Mouse (Mus musculus) heart, embryonic 11.5 days (tissue): Measurements from ENCODE around the gene Mblac2. TPM values are rescaled to one million over a fixed set of nuclear protein-coding genes. Genes with fewer than 3 reads are reported as not detected.
A peak's percentile ranks its signal among the peaks of the same experiment; 100 is the strongest.

Source experiments
- ATAC-seq: fragments of 200-750 bp; cut with Nextera tagmentation; replicated peaks from 2 replicates; pipeline ENCODE4 v1.8.0; 2017; ENCODE audit warnings: moderate library complexity; ENCODE audit not compliant: insufficient number of reproducible peaks, low FRiP score, low TSS enrichment
- H3K27ac ChIP-seq: fragments of 300-500 bp; sonication (generic); 2 replicates; pipeline ENCODE4 v1.5.1; 2014; ENCODE audit warnings: mild to moderate bottlenecking, low read depth, low read length
- H3K27me3 ChIP-seq: fragments of 300-500 bp; sonication (generic); 2 replicates; pipeline ENCODE4 v1.6.1; 2014; ENCODE audit warnings: mild to moderate bottlenecking, low read length, mixed read lengths; ENCODE audit not compliant: control insufficient read depth, insufficient read depth
- H3K36me3 ChIP-seq: fragments of 300-500 bp; sonication (generic); 2 replicates; pipeline ENCODE4 v1.6.1; 2014; ENCODE audit warnings: mild to moderate bottlenecking, low read length, moderate library complexity, mixed read lengths; ENCODE audit not compliant: control insufficient read depth, insufficient read depth
- H3K4me1 ChIP-seq: fragments of 300-500 bp; sonication (generic); 2 replicates; pipeline ENCODE4 v1.6.1; 2014; ENCODE audit warnings: low read length; ENCODE audit not compliant: control insufficient read depth, insufficient read depth
- H3K4me2 ChIP-seq: fragments of 300-500 bp; sonication (generic); 2 replicates; pipeline ENCODE4 v1.6.1; 2014; ENCODE audit warnings: mild to moderate bottlenecking, moderate library complexity
- H3K4me3 ChIP-seq: fragments of 300-500 bp; sonication (generic); 2 replicates; pipeline ENCODE4 v1.5.1; 2014; ENCODE audit warnings: low read depth, low read length
- H3K9ac ChIP-seq: fragments of 300-500 bp; sonication (generic); 2 replicates; pipeline ENCODE4 v1.6.1; 2014; ENCODE audit warnings: mild to moderate bottlenecking, low read depth, low read length, moderate library complexity
- H3K9me3 ChIP-seq: fragments of 300-500 bp; sonication (generic); replicated peaks from 2 replicates; pipeline ENCODE4 v1.6.1; 2016; ENCODE audit warnings: low read length; ENCODE audit not compliant: control insufficient read depth
- WGBS: fragments of 180-500 bp; shearing (Covaris S2); extraction: QIAGEN DNeasy Blood & Tissue Kit; methylation state at CpG from one replicate; pipeline ENCODE4 v1.1.7; 2014; ENCODE audit not compliant: insufficient replicate concordance; 5-methylcytosine and 5-hydroxymethylcytosine counted together
- polyA plus RNA-seq: library from polyadenylated mRNA; unstranded; fragments of >200 nt; fragmentation: Nextera tagmentation; extraction: Ambion mirVana; gene quantifications from 2 replicates; pipeline ENCODE4 v1.2.1, GENCODE M21; 2014

The Mblac2 gene
- polyA plus RNA-seq, 1 experiment from 2014 or later: 6.6 TPM

- Histone ChIP-seq H3K4me1 (peaks cover 9% of the 10 kb centered on the region; the same call in 1 of the 2 replicates), H3K9me3 (no peaks in the 10 kb centered on the region), H3K27me3 (no peaks in the 10 kb centered on the region), H3K36me3 (peaks cover 3% of the 10 kb centered on the region; the same call in 1 of the 2 replicates), H3K4me3 (no peak overlapping the region), H3K4me2 (no peak overlapping the region), H3K9ac (no peak overlapping the region), H3K27ac (no peak overlapping the region)
- peak; percentile 58; the same call in 1 of the 2 replicates for ATAC-seq
- 90% methylated on average over 3 of the region's 3 CpGs for WGBS
Measured at GRCm38 (mm10) chr13:81689587-81689986, 21.6 kb upstream of the Mblac2 start.

- no peak; the same call in 1 of the 2 replicates for ATAC-seq
- H3K4me1 ChIP-seq: peaks cover 9% of the 10 kb centered on the region; the same call in 1 of the 2 replicates
- H3K9me3 ChIP-seq: no peaks in the 10 kb centered on the region
- H3K27ac ChIP-seq: peak overlapping the region; percentile 41; the same call in 1 of the 2 replicates
- 29% methylated on average over 10 of the region's 10 CpGs for WGBS
- 0 out of 2 replicates have a peak overlapping the region, but pooled peaks have one; percentile 24 for H3K4me2 ChIP-seq
- peaks cover 3% of the 10 kb centered on the region; the same call in 1 of the 2 replicates for H3K36me3 ChIP-seq
- no peaks in the 10 kb centered on the region for H3K27me3 ChIP-seq
- no peak overlapping the region for H3K4me3 ChIP-seq
- no peak overlapping the region for H3K9ac ChIP-seq
Measured at GRCm38 (mm10) chr13:81690477-81690876, 20.7 kb upstream of the Mblac2 start.

GRCm38 (mm10) chr13:81691606-81692005 lies 19.5 kb upstream of the Mblac2 start:
- peaks cover 9% of the 10 kb centered on the region; the same call in 1 of the 2 replicates for H3K4me1 ChIP-seq
- H3K27me3 ChIP-seq: no peaks in the 10 kb centered on the region
- no peaks in the 10 kb centered on the region for H3K9me3 ChIP-seq
- no peak overlapping the region for H3K4me2 ChIP-seq
- H3K9ac ChIP-seq: no peak overlapping the region
- 42% methylated on average over 9 of the region's 9 CpGs for WGBS
- peak; percentile 71 for ATAC-seq
- H3K4me3 ChIP-seq: no peak overlapping the region
- H3K27ac ChIP-seq: peak overlapping the region; percentile 55
- 0 out of 2 replicates have a peak, but pooled peaks cover 3% of the 10 kb centered on the region for H3K36me3 ChIP-seq

- Histone ChIP-seq H3K4me1 (peaks cover 9% of the 10 kb centered on the region; the same call in 1 of the 2 replicates), H3K4me3 (no peak overlapping the region), H3K36me3 (peaks cover 6% of the 10 kb centered on the region; the same call in 1 of the 2 replicates), H3K4me2 (no peak overlapping the region), H3K9ac (no peak overlapping the region), H3K27me3 (no peaks in the 10 kb centered on the region), H3K27ac (no peak overlapping the region), H3K9me3 (no peaks in the 10 kb centered on the region)
- 95% methylated on average over 12 of the region's 12 CpGs for WGBS
- no peak for ATAC-seq
Measured at GRCm38 (mm10) chr13:81694446-81694845, 16.7 kb upstream of the Mblac2 start.

GRCm38 (mm10) chr13:81703148-81703547 lies 8.0 kb upstream of the Mblac2 start:
- Histone ChIP-seq H3K9me3 (no peaks in the 10 kb centered on the region), H3K27ac (no peak overlapping the region), H3K27me3 (no peaks in the 10 kb centered on the region), H3K4me1 (no peaks in the 10 kb centered on the region), H3K4me3 (no peak overlapping the region), H3K4me2 (no peak overlapping the region), H3K9ac (no peak overlapping the region), H3K36me3 (no peaks in the 10 kb centered on the region; the same call in 1 of the 2 replicates)
- ATAC-seq: no peak
- WGBS: 83% methylated on average over 7 of the region's 7 CpGs

- no peak for ATAC-seq
- Histone ChIP-seq H3K36me3 (no peaks in the 10 kb centered on the region; the same call in 1 of the 2 replicates), H3K27me3 (no peaks in the 10 kb centered on the region), H3K27ac (no peak overlapping the region), H3K4me3 (no peak overlapping the region), H3K9me3 (no peaks in the 10 kb centered on the region), H3K4me1 (no peaks in the 10 kb centered on the region), H3K9ac (no peak overlapping the region), H3K4me2 (no peak overlapping the region)
- WGBS: 87% methylated on average over 9 of the region's 9 CpGs
Measured at GRCm38 (mm10) chr13:81703621-81704020, 7.5 kb upstream of the Mblac2 start.

GRCm38 (mm10) chr13:81706311-81706710 lies 4.8 kb upstream of the Mblac2 start:
- no peak overlapping the region for H3K4me3 ChIP-seq
- H3K27me3 ChIP-seq: no peaks in the 10 kb centered on the region
- no peak overlapping the region for H3K4me2 ChIP-seq
- no peak overlapping the region for H3K9ac ChIP-seq
- ATAC-seq: no peak
- peaks cover 9% of the 10 kb centered on the region; the same call in 1 of the 2 replicates for H3K4me1 ChIP-seq
- H3K27ac ChIP-seq: no peak overlapping the region
- no peaks in the 10 kb centered on the region for H3K36me3 ChIP-seq
- H3K9me3 ChIP-seq: no peaks in the 10 kb centered on the region
- WGBS: 94% methylated on average over 5 of the region's 5 CpGs

- no peaks in the 10 kb centered on the region for H3K27me3 ChIP-seq
- H3K36me3 ChIP-seq: no peaks in the 10 kb centered on the region
- peak overlapping the region; percentile 80; the same call in 1 of the 2 replicates for H3K9ac ChIP-seq
- peaks cover 17% of the 10 kb centered on the region for H3K4me1 ChIP-seq
- peak overlapping the region; percentile 99 for H3K4me2 ChIP-seq
- peak overlapping the region; percentile 71 for H3K4me3 ChIP-seq
- WGBS: 33% methylated on average over 4 of the region's 4 CpGs
- H3K27ac ChIP-seq: no peak overlapping the region; the same call in 1 of the 2 replicates
- no peaks in the 10 kb centered on the region for H3K9me3 ChIP-seq
- ATAC-seq: no peak
Measured at GRCm38 (mm10) chr13:81709805-81710204, 1.3 kb upstream of the Mblac2 start.

- no peaks in the 10 kb centered on the region for H3K36me3 ChIP-seq
- no peaks in the 10 kb centered on the region for H3K27me3 ChIP-seq
- H3K9me3 ChIP-seq: no peaks in the 10 kb centered on the region
- H3K27ac ChIP-seq: peak overlapping the region; percentile 75
- peak overlapping the region; percentile 71 for H3K4me3 ChIP-seq
- H3K4me1 ChIP-seq: peaks cover 17% of the 10 kb centered on the region
- no peak for ATAC-seq
- WGBS: 1% methylated on average over 7 of the region's 7 CpGs
- peak overlapping the region; percentile 80 for H3K9ac ChIP-seq
- peak overlapping the region; percentile 99 for H3K4me2 ChIP-seq
Measured at GRCm38 (mm10) chr13:81710266-81710665, 875 bp upstream of the Mblac2 start.
